Mouse (Mus musculus) neutrophil, adult 5-6 weeks (primary cell): Measurements from ENCODE around the gene Cdc42se2. TPM values are rescaled to one million over a fixed set of nuclear protein-coding genes. Genes with fewer than 3 reads are reported as not detected.

Experiments
- ATAC-seq: fragments of 151-379, 151-347 bp; 2 replicates; pipeline ENCODE4 v1.8.0; 2017; ENCODE audit warnings: mild to moderate bottlenecking, moderate TSS enrichment; ENCODE audit not compliant: insufficient number of reproducible peaks, poor library complexity, low FRiP score, severe bottlenecking; ENCODE audit errors: extremely low read depth
- total RNA-seq: library from RNA; stranded (forward); fragments of 200-1000 nt; gene quantifications from 2 replicates; pipeline ENCODE4 v1.2.3, GENCODE M21; 2017

The Cdc42se2 gene
- total RNA-seq, 1 experiment from 2014 or later = 174 TPM

DNA sequence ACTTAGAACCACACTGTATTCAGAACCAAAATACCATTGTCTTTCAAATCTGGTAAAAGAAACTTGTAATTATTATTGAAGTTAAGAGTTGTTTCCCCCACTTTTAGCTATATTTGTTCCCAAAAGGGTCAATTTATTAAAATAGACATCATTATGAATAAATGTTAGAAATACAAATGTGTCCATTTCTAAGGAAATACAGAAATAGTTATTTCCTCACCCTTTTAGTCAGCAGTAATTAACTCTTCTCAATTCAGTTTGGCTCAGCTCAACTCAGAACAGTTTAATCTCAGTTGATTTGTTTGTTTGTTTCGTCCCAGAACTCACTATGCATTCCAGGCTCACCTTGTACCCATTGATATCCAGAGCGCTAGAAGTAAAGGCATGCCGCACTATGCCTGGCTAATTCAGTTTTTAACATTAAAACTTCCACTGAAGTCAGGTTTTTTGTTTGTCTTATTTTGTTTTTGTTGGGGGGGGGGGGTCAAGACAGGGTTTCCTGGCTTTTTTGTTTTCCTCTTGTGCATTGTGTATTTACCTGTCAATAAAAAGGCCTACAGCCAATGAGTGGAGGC, 19.3 kb downstream of the Cdc42se2 start:
- no peak for ATAC-seq

DNA sequence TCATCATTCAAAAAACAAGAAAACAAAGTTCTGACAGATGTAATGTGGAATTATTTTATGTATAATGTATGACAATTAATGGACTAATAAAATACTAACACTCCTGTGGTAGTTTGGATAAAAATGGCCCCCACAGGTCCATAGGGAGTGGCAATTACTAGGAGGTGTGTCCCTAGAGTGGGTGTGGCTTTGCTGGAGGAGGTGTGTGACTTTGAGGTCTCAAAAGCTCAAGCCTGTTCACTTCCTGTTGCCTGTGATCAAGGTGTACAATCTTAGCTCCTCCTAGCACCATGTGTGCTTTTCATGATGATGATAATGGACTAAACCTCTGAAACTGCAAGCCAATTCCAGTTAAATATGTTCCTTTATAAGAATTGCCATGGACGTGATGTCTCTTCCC, 22.7 kb downstream of the Cdc42se2 start:
- peak; percentile 67; the same call in 1 of the 2 replicates for ATAC-seq

DNA sequence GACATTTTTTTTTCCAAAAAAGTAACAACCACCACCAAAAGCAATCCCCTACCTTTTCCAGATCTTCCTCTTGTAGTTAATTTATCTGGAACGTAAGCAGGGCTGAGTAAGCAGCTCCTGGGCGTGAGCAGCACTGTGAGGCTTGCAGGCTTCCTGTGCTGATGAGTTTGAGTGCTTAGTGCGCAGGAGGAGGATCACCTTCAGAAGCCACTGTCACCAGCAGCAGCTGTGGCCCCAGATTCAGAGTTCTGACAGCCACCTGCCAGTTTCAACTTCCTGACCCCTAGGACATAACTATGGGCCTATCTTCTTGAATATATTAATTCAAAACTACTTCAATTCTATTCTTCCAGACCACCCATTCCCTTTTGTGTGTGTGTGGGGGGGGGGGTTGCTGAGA, 23.4 kb downstream of the Cdc42se2 start:
- ATAC-seq = peak; percentile 66

DNA sequence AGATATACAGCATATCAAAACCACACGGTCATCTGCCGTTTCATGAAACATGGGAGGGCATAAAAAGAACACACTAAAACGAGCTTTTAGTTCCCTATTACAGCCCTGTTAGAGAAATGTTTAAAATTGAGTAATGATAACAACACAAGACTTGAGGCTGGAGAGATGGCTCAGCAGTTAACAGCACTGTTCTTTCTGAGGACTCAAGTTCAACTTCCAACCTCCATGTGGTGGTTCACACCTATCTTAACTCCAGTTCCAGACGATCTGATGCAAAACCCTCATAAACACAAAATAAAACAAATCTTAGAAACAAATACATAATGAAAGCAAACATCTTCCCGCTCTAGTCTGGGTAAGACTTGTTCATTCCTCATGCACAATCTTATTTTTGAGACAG, 24.7 kb downstream of the Cdc42se2 start:
- ATAC-seq = no peak

DNA sequence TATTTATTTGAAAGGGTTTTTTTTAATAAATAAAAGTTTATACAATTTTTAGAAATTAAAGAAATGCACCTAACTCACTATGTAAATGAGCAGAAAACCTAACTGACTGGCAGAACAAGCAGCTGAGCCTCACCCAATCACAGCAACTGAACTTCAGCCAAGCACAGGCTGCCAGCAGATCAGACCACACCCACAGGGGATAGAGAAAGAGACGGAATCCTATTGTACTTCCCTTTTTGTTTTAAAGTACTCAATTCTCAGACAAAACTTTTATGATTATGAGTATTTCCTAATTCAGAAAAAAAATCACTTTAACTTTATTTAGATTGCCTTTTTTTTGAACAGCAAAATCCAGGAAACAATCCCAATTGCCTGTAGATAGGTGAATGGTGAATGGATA, 29.5 kb downstream of the Cdc42se2 start:
- peak; percentile 99 for ATAC-seq

DNA sequence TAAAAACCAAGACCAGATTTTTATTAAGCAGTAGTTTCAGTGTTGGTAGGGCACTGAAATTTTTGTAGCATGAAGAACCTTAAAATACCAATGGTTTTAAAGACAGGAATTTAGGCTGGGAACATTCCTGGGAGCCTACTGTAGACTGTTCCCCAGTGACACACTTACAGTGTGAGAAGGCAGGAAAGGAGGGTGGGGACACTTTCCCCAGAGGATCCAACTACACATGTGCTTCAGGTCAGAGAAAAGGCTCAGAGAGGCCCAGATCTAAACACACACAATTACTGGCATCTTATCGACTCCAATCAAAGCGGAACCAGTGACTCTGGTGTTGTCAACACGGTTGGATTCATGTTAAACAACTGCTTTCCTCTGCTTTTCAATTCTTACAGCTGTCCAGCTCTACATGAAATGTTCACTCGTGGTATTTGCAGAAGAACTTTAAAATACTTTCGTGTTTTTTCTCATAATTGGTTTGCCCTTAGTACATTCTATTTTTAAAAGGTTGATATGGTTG, 32.3 kb downstream of the Cdc42se2 start:
- ATAC-seq = no peak

DNA sequence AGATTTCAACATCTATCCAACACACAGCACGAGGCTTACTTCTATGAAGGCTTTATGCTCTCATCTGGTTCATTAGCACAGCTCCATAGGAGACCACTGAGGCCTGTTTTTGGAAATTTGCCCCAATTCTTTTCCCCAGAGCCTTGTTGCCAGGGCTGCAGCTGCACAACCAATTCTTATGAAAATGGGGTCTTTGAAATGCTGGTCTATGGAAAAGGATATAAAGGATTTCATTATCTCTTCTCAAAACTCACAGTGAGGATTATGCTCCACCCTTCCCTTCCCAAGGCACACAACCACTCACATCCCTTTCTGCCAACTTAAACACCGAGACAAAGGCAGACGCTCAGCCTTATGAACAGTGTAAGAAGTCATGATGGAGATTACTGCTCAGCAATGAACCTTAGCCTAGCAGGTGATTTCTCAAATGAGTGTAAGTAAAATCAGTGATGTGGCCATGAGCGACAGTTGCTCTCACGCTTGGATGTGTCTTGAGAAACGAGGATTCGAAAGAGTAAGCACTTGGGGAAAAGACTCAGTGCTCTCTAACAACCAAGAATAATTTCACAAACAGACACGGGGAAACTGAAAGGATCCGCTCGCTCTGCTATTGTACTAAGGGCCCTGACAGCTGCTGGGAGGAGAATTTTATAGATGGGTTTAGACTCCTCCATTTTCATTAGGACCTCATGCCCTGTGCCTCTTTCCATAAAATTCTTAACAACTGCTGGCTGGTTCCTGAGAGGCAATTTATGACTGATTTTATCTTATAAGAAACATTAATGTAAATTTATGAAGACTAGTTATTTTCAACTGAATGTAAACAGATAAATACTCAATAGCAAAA, 33.0 kb downstream of the Cdc42se2 start:
- ATAC-seq = no peak

DNA sequence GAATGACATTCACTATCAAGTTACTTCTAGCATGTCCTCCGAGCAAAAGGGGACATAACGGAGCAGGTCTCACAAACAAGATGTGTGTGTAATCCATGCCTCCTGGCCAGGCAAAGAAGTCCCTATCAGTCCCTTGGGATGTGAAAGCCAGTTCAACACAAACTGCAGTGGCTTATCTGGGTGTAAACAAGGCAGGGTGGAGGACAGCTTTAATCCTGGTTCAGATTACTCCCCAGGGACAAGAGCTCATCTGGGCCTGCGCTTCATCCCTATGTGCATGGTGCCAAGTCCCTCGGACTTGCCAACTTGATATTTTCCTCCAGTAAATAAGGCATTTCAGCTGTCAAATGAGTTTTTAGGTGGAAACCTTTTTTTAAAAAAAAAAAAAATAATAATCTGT, 36.0 kb downstream of the Cdc42se2 start:
- no peak for ATAC-seq

DNA sequence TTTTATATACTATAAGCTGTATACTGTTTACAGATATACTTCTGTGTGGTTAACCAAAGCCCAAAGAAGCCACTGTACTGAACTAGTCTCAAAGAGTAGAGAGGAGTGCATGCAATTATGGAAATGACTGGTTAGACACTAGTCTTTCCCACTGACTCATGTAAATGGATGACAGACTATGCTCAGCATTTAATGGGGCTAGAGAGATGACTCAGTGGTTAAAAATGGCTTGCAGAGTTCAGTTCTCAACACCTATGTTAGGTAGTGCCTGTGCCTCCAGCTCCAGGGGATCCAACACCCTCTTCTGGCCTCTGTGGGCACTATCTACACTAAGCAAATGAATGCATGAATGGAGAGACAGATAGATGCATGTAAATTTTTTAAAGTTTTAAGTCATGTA, 38.6 kb downstream of the Cdc42se2 start:
- no peak for ATAC-seq

DNA sequence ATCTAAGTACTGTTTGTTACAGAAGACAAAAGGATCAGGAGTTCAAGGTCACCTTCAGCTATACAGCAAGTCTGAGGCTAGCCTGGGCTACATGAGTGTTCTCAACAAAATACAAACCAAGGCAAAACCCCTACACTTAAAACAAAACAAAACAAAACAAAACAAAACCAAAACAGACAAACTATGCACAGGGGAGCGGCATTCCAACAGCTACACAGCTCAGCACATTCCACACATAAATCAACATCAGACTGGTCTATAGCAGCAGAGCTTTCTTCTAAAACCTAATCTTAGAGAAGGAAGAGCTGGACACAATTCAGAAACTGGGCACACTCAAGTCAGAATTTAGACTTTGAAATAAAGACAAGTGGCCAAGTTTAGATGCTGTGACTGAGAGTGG, 43.2 kb downstream of the Cdc42se2 start:
- no peak for ATAC-seq

DNA sequence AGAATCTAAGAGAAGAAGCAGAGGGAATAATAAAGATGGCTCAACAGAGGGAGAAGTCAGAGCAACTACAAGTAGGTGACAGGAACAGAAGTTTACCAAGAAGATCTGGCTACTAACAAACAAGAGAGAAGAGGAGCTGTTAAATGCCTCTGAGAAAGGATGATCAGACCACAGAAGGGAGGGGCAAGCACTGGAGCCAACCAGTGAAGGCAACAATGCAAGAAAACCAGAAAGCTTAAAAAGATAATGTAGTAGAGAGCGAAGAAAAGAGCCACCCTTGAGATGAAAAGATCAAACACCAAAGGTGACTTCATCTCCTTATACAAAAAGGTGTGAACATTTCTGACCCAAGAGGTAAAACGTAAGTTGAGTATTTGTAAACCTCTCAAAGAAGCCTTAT, 46.1 kb downstream of the Cdc42se2 start:
- no peak for ATAC-seq

DNA sequence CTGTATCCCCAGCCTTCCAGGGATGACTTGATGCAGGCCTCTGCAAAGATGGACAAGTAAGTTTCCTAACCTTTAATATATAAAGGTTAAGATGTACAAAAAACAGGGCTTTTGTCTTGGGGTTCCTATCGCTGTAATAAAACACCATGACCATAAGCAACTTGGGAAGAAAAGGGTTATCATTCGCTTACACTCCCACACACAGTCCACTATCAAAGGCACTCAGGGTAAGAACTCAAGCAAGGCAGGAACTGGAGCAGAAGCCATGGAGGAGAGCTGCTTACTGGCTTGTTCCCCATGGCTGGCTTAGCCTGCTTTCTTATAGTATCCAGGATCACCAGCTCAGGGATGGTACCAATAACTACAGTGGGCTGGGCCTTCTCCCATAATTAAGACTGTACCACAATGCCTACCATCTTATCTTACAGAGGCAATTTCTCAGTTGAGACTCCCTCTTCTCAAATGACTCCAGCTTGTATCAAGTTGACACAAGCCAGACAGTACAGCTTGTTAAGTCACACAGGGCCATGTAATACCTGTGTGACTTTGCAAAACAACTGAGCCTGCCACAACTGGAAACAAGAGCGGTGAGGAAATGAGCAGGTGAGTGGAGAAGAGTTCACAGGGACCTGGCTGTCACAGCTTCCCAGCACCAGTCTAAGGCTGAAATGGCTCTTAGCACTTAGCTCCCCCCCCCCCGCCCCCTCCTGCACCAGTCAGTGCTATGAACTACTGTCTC, 48.3 kb downstream of the Cdc42se2 start:
- ATAC-seq = no peak

DNA sequence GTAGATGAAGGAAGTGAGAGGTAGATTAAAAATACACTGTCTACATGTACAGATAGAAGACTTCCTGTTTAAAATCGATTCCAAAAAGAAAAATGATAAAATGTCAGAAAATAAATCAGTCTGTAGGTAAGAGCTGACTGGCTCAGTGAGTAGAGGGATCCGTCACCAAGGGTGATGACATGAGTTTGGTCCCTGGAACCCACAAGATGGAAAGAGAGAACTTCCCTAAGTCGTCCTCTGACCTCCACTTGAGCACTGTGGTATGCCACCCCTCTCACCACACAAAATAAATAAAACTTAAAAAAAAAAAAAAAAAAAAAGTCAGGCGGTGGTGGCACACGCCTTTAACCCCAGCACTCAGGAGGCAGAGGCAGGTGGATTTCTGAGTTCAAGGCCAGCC, 50.6 kb downstream of the Cdc42se2 start:
- no peak for ATAC-seq

DNA sequence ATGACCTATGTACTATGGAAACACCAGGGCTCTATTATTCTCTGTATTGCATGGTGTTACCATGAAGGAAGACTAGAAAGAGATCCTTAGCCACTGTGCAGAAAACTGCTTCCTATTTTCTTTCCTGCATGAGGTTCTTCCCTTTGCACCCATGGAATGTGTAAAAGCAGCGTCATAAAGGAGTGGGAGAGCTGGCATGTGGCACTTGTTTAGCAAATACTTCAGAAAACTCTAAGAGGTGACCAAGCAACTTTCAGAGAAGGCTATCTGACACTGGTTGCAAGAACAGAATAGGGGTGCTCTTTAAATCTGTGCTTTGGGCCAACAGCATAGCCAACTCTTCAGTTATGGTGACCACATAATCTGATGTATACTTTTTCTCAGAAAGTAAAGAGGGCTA, 52.4 kb downstream of the Cdc42se2 start:
- ATAC-seq = no peak

DNA sequence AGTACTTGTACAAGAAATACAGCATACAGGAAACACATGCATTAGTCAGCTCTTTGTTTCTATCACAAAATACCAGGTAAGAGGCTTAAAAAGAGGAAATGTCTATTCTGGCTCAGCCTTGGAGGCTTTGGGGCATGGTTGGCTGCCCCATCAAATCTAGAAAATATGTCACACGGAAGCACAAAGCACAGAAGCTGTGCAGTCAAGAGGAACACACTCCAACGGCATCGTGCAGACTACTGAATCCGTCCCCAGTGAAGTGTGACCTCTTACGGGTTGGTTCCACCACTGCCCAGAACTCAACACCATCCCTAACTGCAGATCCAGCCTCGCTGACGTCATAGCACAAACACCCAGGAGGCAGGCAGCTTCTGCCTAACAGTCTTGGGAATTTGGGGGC, 53.9 kb downstream of the Cdc42se2 start:
- peak; percentile 89 for ATAC-seq

DNA sequence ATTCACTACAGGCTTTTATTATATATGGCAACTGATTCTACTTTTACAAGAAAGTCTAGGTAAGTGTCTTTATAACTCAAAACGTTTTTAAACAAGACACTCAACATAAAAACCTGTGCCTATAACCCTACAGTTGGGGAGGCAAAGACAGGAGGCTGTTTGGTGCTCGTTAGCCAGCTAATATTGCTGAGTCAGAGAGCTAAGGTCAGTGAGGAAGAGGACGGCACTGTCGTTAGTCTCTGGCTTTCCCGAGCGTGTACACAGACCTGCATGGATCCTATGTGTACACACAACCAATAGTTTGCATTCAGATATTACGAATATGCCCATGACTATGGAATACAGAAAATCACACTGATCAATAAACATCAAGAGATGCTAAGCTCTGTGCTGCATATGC, 56.1 kb downstream of the Cdc42se2 start:
- no peak for ATAC-seq

DNA sequence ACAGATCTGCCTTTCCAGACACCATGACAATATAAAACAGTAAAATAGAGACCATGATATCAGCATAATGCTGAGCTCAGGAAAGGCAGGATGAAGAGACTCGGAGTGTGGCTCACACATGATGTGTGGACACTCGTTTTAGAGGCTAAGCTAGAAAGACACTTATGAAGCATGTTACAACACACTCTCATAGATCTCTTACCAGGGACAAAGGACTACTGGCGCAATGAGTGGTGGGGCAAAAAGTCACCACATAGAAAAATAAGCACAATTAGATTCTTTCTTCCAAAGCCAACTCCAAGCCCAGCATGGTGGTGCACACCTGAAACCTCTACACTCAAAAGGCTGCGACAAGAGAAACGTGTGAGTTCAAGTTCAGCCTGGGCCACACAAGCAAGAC, 56.5 kb downstream of the Cdc42se2 start:
- ATAC-seq = no peak

DNA sequence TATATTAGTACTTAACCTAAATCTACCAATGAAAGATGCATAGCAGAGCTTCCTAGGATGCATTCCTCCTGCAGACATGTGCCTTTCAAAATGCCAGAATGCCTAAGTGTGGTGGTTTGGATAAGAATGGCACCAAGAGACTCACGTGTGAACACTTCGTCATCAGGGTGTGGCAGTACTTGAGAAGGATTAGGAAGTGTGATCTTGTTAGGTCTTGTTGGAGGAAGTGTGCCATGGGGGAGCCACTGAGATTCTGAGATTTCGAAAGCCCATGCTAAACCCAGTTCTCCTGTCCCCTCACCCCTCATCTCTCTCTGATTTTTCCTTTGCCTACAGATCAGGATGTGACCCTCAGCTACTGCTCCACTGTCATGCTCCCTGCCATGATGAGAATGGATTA, 58.2 kb downstream of the Cdc42se2 start:
- ATAC-seq = no peak

DNA sequence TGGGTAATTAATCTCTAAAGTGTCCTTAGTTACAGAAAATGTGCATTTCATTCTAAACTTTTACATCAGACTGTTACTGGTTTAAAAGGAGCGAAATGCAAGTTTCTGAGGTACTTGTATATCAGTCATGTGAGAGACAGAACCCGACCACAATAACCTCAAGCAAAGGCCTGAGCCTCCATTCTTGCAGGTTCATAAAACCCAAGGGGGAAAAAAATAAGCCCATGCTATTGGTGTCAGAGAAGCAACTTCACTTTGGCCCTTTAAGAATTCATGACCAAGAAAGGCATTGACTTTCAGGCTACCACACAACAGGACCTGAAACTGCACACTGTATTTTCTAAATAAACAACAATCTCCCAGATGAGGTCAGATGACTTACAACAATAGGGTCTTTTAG, 59.1 kb downstream of the Cdc42se2 start:
- ATAC-seq = no peak
